Mouse (Mus musculus) myocyte (in vitro differentiated cells): Measurements from ENCODE around the gene Hoxd12. TPM values are rescaled to one million over a fixed set of nuclear protein-coding genes. Genes with fewer than 3 reads are reported as not detected.

Experiments used
- H3K27me3 ChIP-seq: one replicate; pipeline ENCODE4 v1.6.1; 2011; ENCODE audit not compliant: control insufficient read depth, insufficient read depth, insufficient read length
- H3K36me3 ChIP-seq: one replicate; pipeline ENCODE4 v1.6.1; 2011; ENCODE audit not compliant: control insufficient read depth, insufficient read depth
- H3K4me2 ChIP-seq: one replicate; pipeline ENCODE4 v1.6.1; 2011; ENCODE audit warnings: low read depth, control low read depth
- H3K4me3 ChIP-seq: one replicate; pipeline ENCODE4 v1.5.1; 2011; ENCODE audit warnings: mild to moderate bottlenecking, control low read depth, moderate library complexity
- H3K79me2 ChIP-seq: one replicate; pipeline ENCODE4 v1.6.1; 2011; ENCODE audit not compliant: control insufficient read depth, insufficient read depth
- H3ac ChIP-seq: one replicate; pipeline ENCODE4 v1.6.1; 2011; ENCODE audit not compliant: control insufficient read depth, insufficient read length
- CEBPB ChIP-seq: IDR thresholded peaks from 2 replicates; pipeline ENCODE4 v1.6.1; 2011; ENCODE audit warnings: mild to moderate bottlenecking, moderate library complexity; ENCODE audit not compliant: poor library complexity, insufficient read depth, severe bottlenecking
- E2F4 ChIP-seq: IDR thresholded peaks from one replicate; pipeline ENCODE4 v1.6.1; 2011; ENCODE audit warnings: mild to moderate bottlenecking, control low read depth, moderate library complexity; ENCODE audit not compliant: insufficient read depth
- MAX ChIP-seq: IDR thresholded peaks from one replicate; pipeline ENCODE4 v1.6.1; 2011; ENCODE audit warnings: low read depth, mild to moderate bottlenecking, control low read depth
- MYOD1 ChIP-seq, 3 experiments: IDR thresholded peaks; one replicate each; pipeline ENCODE4 v1.6.1; 2011; ENCODE audit warnings: control low read depth in 2 of 3, low read depth in 2 of 3, mild to moderate bottlenecking in 2 of 3, moderate library complexity in 1 of 3; ENCODE audit not compliant: insufficient read length in 2 of 3, control insufficient read depth in 1 of 3
- MYOG ChIP-seq, 3 experiments: IDR thresholded peaks; one replicate each; pipeline ENCODE4 v1.6.1; 2011; ENCODE audit warnings: control low read depth in 2 of 3, low read depth in 2 of 3, mild to moderate bottlenecking in 2 of 3; ENCODE audit not compliant: insufficient read length in 2 of 3, control insufficient read depth in 1 of 3, insufficient read depth in 1 of 3
- POLR2A ChIP-seq: IDR thresholded peaks from one replicate; pipeline ENCODE4 v1.6.1; 2011; ENCODE audit warnings: low read depth, mild to moderate bottlenecking, control low read depth, moderate library complexity; ENCODE audit not compliant: insufficient read length
- POLR2AphosphoS2 ChIP-seq: IDR thresholded peaks from one replicate; pipeline ENCODE4 v1.6.1; 2011; ENCODE audit warnings: low read depth, control low read depth; ENCODE audit not compliant: insufficient read length
- REST ChIP-seq: IDR thresholded peaks from one replicate; pipeline ENCODE4 v1.6.1; 2011; ENCODE audit warnings: mild to moderate bottlenecking, control low read depth, moderate library complexity; ENCODE audit not compliant: insufficient read depth, insufficient read length
- SRF ChIP-seq: IDR thresholded peaks from one replicate; pipeline ENCODE4 v1.6.1; 2011; ENCODE audit warnings: low read depth; ENCODE audit not compliant: control insufficient read depth, insufficient read length
- TCF12 ChIP-seq: IDR thresholded peaks from one replicate; pipeline ENCODE4 v1.6.1; 2011; ENCODE audit warnings: mild to moderate bottlenecking, control low read depth; ENCODE audit not compliant: poor library complexity, insufficient read depth, severe bottlenecking
- TCF3 ChIP-seq: IDR thresholded peaks from one replicate; pipeline ENCODE4 v1.6.1; 2011; ENCODE audit warnings: low read depth, control low read depth; ENCODE audit not compliant: insufficient read length
- USF1 ChIP-seq: IDR thresholded peaks from one replicate; pipeline ENCODE4 v1.6.1; 2011; ENCODE audit warnings: low read depth, mild to moderate bottlenecking, control low read depth, moderate library complexity
- polyA plus RNA-seq: library from polyadenylated mRNA; unstranded; fragments of >200 nt; fragmentation: generic; extraction: Trizol; gene quantifications from one replicate; pipeline ENCODE4 v1.2.1, GENCODE M21; 2012; ENCODE audit warnings: missing spikeins

Gene Hoxd12
- polyA plus RNA-seq, 1 experiment: not detected

GRCm38 (mm10) chr2:74667191-74667841 is 7.5 kb upstream of the Hoxd12 start:
- Histone ChIP-seq H3K27me3 (peaks cover 39% of the 10 kb centered on the region), H3K4me3 (no peak overlapping the region)
- no peak for TF ChIP-seq REST
- TF ChIP-seq TCF3: no peak
- no peak for TF ChIP-seq TCF12
- no peak for TF ChIP-seq POLR2A
- no peak for TF ChIP-seq POLR2AphosphoS2
- TF ChIP-seq MAX: no peak
- no peak for TF ChIP-seq SRF
- no peak for TF ChIP-seq CEBPB
- no peak for TF ChIP-seq MYOD1 (IDR thresholded peaks at IDR 0.05; ENCODE audit: control insufficient read depth in 1 of 3, insufficient read length in 2 of 3, low read depth in 2 of 3)
- no peak for TF ChIP-seq MYOG (IDR thresholded peaks at IDR 0.05; ENCODE audit: control insufficient read depth in 1 of 3, insufficient read depth in 1 of 3, insufficient read length in 2 of 3, low read depth in 2 of 3)
- no peak for TF ChIP-seq USF1
- TF ChIP-seq E2F4: no peak

GRCm38 (mm10) chr2:74667842-74668357 is 6.9 kb upstream of the Hoxd12 start, which contains the start of gene Hoxd13:
Hoxd13 (plus strand) TSS chr2:74668310.
- peaks cover 39% of the 10 kb centered on the region for H3K27me3 ChIP-seq
- no peaks in the 10 kb centered on the region for H3K79me2 ChIP-seq
- no peaks in the 10 kb centered on the region for H3K36me3 ChIP-seq
- TF ChIP-seq TCF3: no peak
- TF ChIP-seq CEBPB: no peak
- TF ChIP-seq MYOD1 (IDR thresholded peaks at IDR 0.05; ENCODE audit: control insufficient read depth in 1 of 3, insufficient read length in 2 of 3, low read depth in 2 of 3): no peak
- TF ChIP-seq POLR2A: no peak
- TF ChIP-seq TCF12: no peak
- TF ChIP-seq E2F4: no peak
- no peak for TF ChIP-seq SRF
- TF ChIP-seq REST: no peak
- no peak for TF ChIP-seq MAX
- TF ChIP-seq MYOG (IDR thresholded peaks at IDR 0.05; ENCODE audit: control insufficient read depth in 1 of 3, insufficient read depth in 1 of 3, insufficient read length in 2 of 3, low read depth in 2 of 3): no peak
- no peak for TF ChIP-seq POLR2AphosphoS2
- TF ChIP-seq USF1: no peak
- no peak within 1 kb of the TSS for H3K4me2 ChIP-seq
- H3ac ChIP-seq: no peak within 1 kb of the TSS
- no peak within 1 kb of the TSS for H3K4me3 ChIP-seq

More at GRCm38 (mm10) chr2:74667191-74667841, 7.5 kb upstream of the Hoxd12 start:
- Histone ChIP-seq H3ac (no peak overlapping the region), H3K36me3 (no peaks in the 10 kb centered on the region), H3K4me2 (no peak overlapping the region), H3K79me2 (no peaks in the 10 kb centered on the region)

GRCm38 (mm10) chr2:74668370-74669229 is 6.2 kb upstream of the Hoxd12 start:
- H3K36me3 ChIP-seq: no peaks in the 10 kb centered on the region
- H3K4me2 ChIP-seq: no peak overlapping the region
- H3K27me3 ChIP-seq: peaks cover 33% of the 10 kb centered on the region
- H3ac ChIP-seq: no peak overlapping the region
- no peak overlapping the region for H3K4me3 ChIP-seq
- no peaks in the 10 kb centered on the region for H3K79me2 ChIP-seq
- no peak for TF ChIP-seq USF1
- no peak for TF ChIP-seq TCF3
- no peak for TF ChIP-seq MAX
- TF ChIP-seq SRF: no peak
- TF ChIP-seq MYOD1 (IDR thresholded peaks at IDR 0.05; ENCODE audit: control insufficient read depth in 1 of 3, insufficient read length in 2 of 3, low read depth in 2 of 3): no peak
- no peak for TF ChIP-seq E2F4
- no peak for TF ChIP-seq TCF12
- no peak for TF ChIP-seq CEBPB
- no peak for TF ChIP-seq REST
- TF ChIP-seq MYOG (IDR thresholded peaks at IDR 0.05; ENCODE audit: control insufficient read depth in 1 of 3, insufficient read depth in 1 of 3, insufficient read length in 2 of 3, low read depth in 2 of 3): no peak
- TF ChIP-seq POLR2A: no peak
- TF ChIP-seq POLR2AphosphoS2: no peak

GRCm38 (mm10) chr2:74669230-74669578 is 5.6 kb upstream of the Hoxd12 start:
- H3K79me2 ChIP-seq: no peaks in the 10 kb centered on the region
- H3K27me3 ChIP-seq: peaks cover 39% of the 10 kb centered on the region
- no peak overlapping the region for H3K4me3 ChIP-seq
- no peak overlapping the region for H3K4me2 ChIP-seq
- H3K36me3 ChIP-seq: no peaks in the 10 kb centered on the region
- TF ChIP-seq TCF3: no peak
- no peak for TF ChIP-seq TCF12
- no peak for TF ChIP-seq SRF
- TF ChIP-seq POLR2AphosphoS2: no peak
- H3ac ChIP-seq: no peak overlapping the region
